Mouse (Mus musculus) forebrain, embryonic 16.5 days (tissue): ENCODE data around the gene Mfn2. TPM values are rescaled to one million over a fixed set of nuclear protein-coding genes. Genes with fewer than 3 reads are reported as not detected.

Experiments used
- polyA plus RNA-seq: library from polyadenylated mRNA; unstranded; fragments of >200 nt; fragmentation: Nextera tagmentation; extraction: Ambion mirVana; gene quantifications from 2 replicates; pipeline ENCODE4 v1.2.1, GENCODE M21; 2015

Gene Mfn2
- polyA plus RNA-seq, 1 experiment from 2014 or later, result 90.7 TPM

Other genes starting within 250 kb of the Mfn2 start
- not detected in 2 replicates for gene Zfp534, start 202.2 kb downstream of the Mfn2 start, polyA plus RNA-seq
- 6.0 and 6.4 TPM in 2 replicates for gene Zfp984, start 94.9 kb downstream of the Mfn2 start, polyA plus RNA-seq
- gene Zfp933, start 56.3 kb downstream of the Mfn2 start, polyA plus RNA-seq, result 8.8 and 10.1 TPM in 2 replicates
- 52.6 and 63.1 TPM in 2 replicates for gene Miip, start 35.9 kb downstream of the Mfn2 start, polyA plus RNA-seq
- gene Fv1, start 35.7 kb downstream of the Mfn2 start, polyA plus RNA-seq, result 12.9 and 14.3 TPM in 2 replicates
- gene Plod1, start 32.1 kb upstream of the Mfn2 start, polyA plus RNA-seq, result 16.3 and 18.1 TPM in 2 replicates
- 10.0 and 11.2 TPM in 2 replicates for gene 2510039O18Rik, start 36.2 kb upstream of the Mfn2 start, polyA plus RNA-seq
- gene Nppb, start 81.1 kb upstream of the Mfn2 start, polyA plus RNA-seq, result not detected in 2 replicates
- 0.83 TPM in 1 of 2 replicates, not detected in the other for gene Nppa, start 96.0 kb upstream of the Mfn2 start, polyA plus RNA-seq
- gene Clcn6, start 134.1 kb upstream of the Mfn2 start, polyA plus RNA-seq, result 34.3 and 40.6 TPM in 2 replicates
- gene Mthfr, start 134.4 kb upstream of the Mfn2 start, polyA plus RNA-seq, result 17.3 and 22.0 TPM in 2 replicates
- 4.7 and 5.5 TPM in 2 replicates for gene Agtrap, start 183.3 kb upstream of the Mfn2 start, polyA plus RNA-seq
- gene Mad2l2, start 225.7 kb upstream of the Mfn2 start, polyA plus RNA-seq, result 127 TPM in 2 replicates
- 22.7 and 23.5 TPM in 2 replicates for gene Draxin, start 226.0 kb upstream of the Mfn2 start, polyA plus RNA-seq
- gene Fbxo6, start 247.4 kb upstream of the Mfn2 start, polyA plus RNA-seq, result 14.4 and 17.7 TPM in 2 replicates